Mouse (Mus musculus): ENCODE data around the gene 4930558K02Rik.
A peak's percentile ranks its signal among the peaks of the same experiment; 100 is the strongest.

4930558K02Rik gene

GRCm38 (mm10) chr1:161900129-161900528 is 79.3 kb downstream of the 4930558K02Rik start:
- no peak for DNase-seq

- DNase-seq = no peak
Measured at GRCm38 (mm10) chr1:161897235-161897634, 82.2 kb downstream of the 4930558K02Rik start.

- DNase-seq = peak in 1 of 2 experiments; percentile 27
Measured at GRCm38 (mm10) chr1:161896130-161896529, 83.3 kb downstream of the 4930558K02Rik start.

GRCm38 (mm10) chr1:161895014-161895413 is 84.4 kb downstream of the 4930558K02Rik start:
- no peak for DNase-seq

GRCm38 (mm10) chr1:161894553-161894952 is 84.9 kb downstream of the 4930558K02Rik start:
- DNase-seq = no peak

- no peak for DNase-seq
Measured at GRCm38 (mm10) chr1:161894126-161894525, 85.3 kb downstream of the 4930558K02Rik start.
